Mouse (Mus musculus): ENCODE results near the gene Bri3bp. TPM values are rescaled to one million over a fixed set of nuclear protein-coding genes. Genes with fewer than 3 reads are reported as not detected.

The Bri3bp gene
- polyA plus RNA-seq, 1 experiment from 2014 or later, result 44.0 TPM

GRCm38 (mm10) chr5:125461868-125462445 lies 20.6 kb downstream of the Bri3bp start:
- H3K9ac ChIP-seq, result no peak overlapping the region
- H3K27ac ChIP-seq, result peak overlapping the region; percentile 18; the same call in 1 of the 2 replicates
- peaks cover 68% of the 10 kb centered on the region for H3K4me1 ChIP-seq
- 22% methylated on average over 10 of the region's 10 CpGs for WGBS (ENCODE audit: insufficient replicate concordance)
- H3K9me3 ChIP-seq (replicated peaks), result no peaks in the 10 kb centered on the region
- no peak for ATAC-seq
- peak overlapping the region; percentile 48 for H3K4me2 ChIP-seq
- no peaks in the 10 kb centered on the region for H3K36me3 ChIP-seq
- no peaks in the 10 kb centered on the region for H3K27me3 ChIP-seq (replicated peaks)
- H3K4me3 ChIP-seq, result peak overlapping the region; percentile 2; the same call in 1 of the 2 replicates

GRCm38 (mm10) chr5:125465192-125465591 lies 23.8 kb downstream of the Bri3bp start:
- H3K4me3 ChIP-seq, result peak overlapping the region; percentile 54
- H3K27ac ChIP-seq, result peak overlapping the region; percentile 75
- 34% methylated on average over 7 of the region's 7 CpGs for WGBS (ENCODE audit: insufficient replicate concordance)
- peak overlapping the region; percentile 59 for H3K9ac ChIP-seq
- no peaks in the 10 kb centered on the region for H3K9me3 ChIP-seq (replicated peaks)
- H3K4me1 ChIP-seq, result peaks cover 65% of the 10 kb centered on the region
- H3K4me2 ChIP-seq, result peak overlapping the region; percentile 72
- H3K36me3 ChIP-seq, result no peaks in the 10 kb centered on the region
- no peaks in the 10 kb centered on the region for H3K27me3 ChIP-seq (replicated peaks)
- no peak for ATAC-seq

GRCm38 (mm10) chr5:125465701-125466106 lies 24.3 kb downstream of the Bri3bp start:
- peak overlapping the region; percentile 54 for H3K4me3 ChIP-seq
- peak; percentile 99 for ATAC-seq
- H3K9me3 ChIP-seq (replicated peaks), result no peaks in the 10 kb centered on the region
- H3K36me3 ChIP-seq, result no peaks in the 10 kb centered on the region
- peak overlapping the region; percentile 75 for H3K27ac ChIP-seq
- H3K9ac ChIP-seq, result peak overlapping the region; percentile 65
- H3K27me3 ChIP-seq (replicated peaks), result no peaks in the 10 kb centered on the region
- under 1% methylated on average over 25 of the region's 25 CpGs for WGBS (ENCODE audit: insufficient replicate concordance)
- peaks cover 71% of the 10 kb centered on the region for H3K4me1 ChIP-seq
- H3K4me2 ChIP-seq, result peak overlapping the region; percentile 72

GRCm38 (mm10) chr5:125466483-125466882 lies 25.1 kb downstream of the Bri3bp start:
- Histone ChIP-seq H3K4me1 (peaks cover 68% of the 10 kb centered on the region), H3K27ac (peak overlapping the region; percentile 75), H3K27me3 (replicated peaks) (no peaks in the 10 kb centered on the region), H3K4me2 (peak overlapping the region; percentile 72), H3K4me3 (peak overlapping the region; percentile 54; the same call in 1 of the 2 replicates), H3K36me3 (no peaks in the 10 kb centered on the region), H3K9me3 (replicated peaks) (no peaks in the 10 kb centered on the region), H3K9ac (peak overlapping the region; percentile 65; the same call in 1 of the 2 replicates)
- WGBS (ENCODE audit: insufficient replicate concordance), result 82% methylated on average over 5 of the region's 5 CpGs
- no peak for ATAC-seq

GRCm38 (mm10) chr5:125467261-125467660 lies 25.9 kb downstream of the Bri3bp start:
- Histone ChIP-seq H3K36me3 (no peaks in the 10 kb centered on the region), H3K4me1 (peaks cover 61% of the 10 kb centered on the region), H3K27ac (peak overlapping the region; percentile 3), H3K9ac (no peak overlapping the region), H3K4me3 (no peak overlapping the region), H3K9me3 (replicated peaks) (no peaks in the 10 kb centered on the region), H3K27me3 (replicated peaks) (no peaks in the 10 kb centered on the region), H3K4me2 (no peak overlapping the region)
- ATAC-seq, result no peak
- 87% methylated on average over 14 of the region's 14 CpGs for WGBS (ENCODE audit: insufficient replicate concordance)

GRCm38 (mm10) chr5:125470713-125471112 lies 29.3 kb downstream of the Bri3bp start:
- Histone ChIP-seq H3K27ac (no peak overlapping the region), H3K4me2 (no peak overlapping the region), H3K36me3 (no peaks in the 10 kb centered on the region), H3K9me3 (replicated peaks) (no peaks in the 10 kb centered on the region), H3K27me3 (replicated peaks) (no peaks in the 10 kb centered on the region), H3K4me1 (peaks cover 47% of the 10 kb centered on the region), H3K9ac (no peak overlapping the region), H3K4me3 (no peak overlapping the region)
- 88% methylated on average over 4 of the region's 4 CpGs for WGBS (ENCODE audit: insufficient replicate concordance)
- ATAC-seq, result no peak

GRCm38 (mm10) chr5:125472796-125473475 lies 31.6 kb downstream of the Bri3bp start:
- H3K9ac ChIP-seq, result no peak overlapping the region; the same call in 1 of the 2 replicates
- peaks cover 53% of the 10 kb centered on the region for H3K4me1 ChIP-seq
- no peak overlapping the region for H3K4me2 ChIP-seq
- no peak overlapping the region for H3K4me3 ChIP-seq
- no peaks in the 10 kb centered on the region for H3K9me3 ChIP-seq (replicated peaks)
- H3K27me3 ChIP-seq (replicated peaks), result no peaks in the 10 kb centered on the region
- ATAC-seq, result no peak
- WGBS (ENCODE audit: insufficient replicate concordance), result 65% methylated on average over 9 of the region's 9 CpGs
- H3K36me3 ChIP-seq, result peaks cover under 1% of the 10 kb centered on the region; the same call in 1 of the 2 replicates
- H3K27ac ChIP-seq, result no peak overlapping the region

- H3K27me3 ChIP-seq (replicated peaks), result no peaks in the 10 kb centered on the region
- H3K4me3 ChIP-seq, result peak overlapping the region; percentile 88
- H3K9ac ChIP-seq, result peak overlapping the region; percentile 87
- H3K36me3 ChIP-seq, result peaks cover 16% of the 10 kb centered on the region; the same call in 1 of the 2 replicates
- peak overlapping the region; percentile 99 for H3K4me2 ChIP-seq
- 47% methylated on average over 12 of the region's 12 CpGs for WGBS (ENCODE audit: insufficient replicate concordance)
- ATAC-seq, result peak; percentile 25; the same call in 1 of the 2 replicates
- H3K4me1 ChIP-seq, result peaks cover 50% of the 10 kb centered on the region
- H3K9me3 ChIP-seq (replicated peaks), result no peaks in the 10 kb centered on the region
- peak overlapping the region; percentile 93 for H3K27ac ChIP-seq
Measured at GRCm38 (mm10) chr5:125475030-125475429, 33.7 kb downstream of the Bri3bp start.

GRCm38 (mm10) chr5:125475601-125476285 lies 34.4 kb downstream of the Bri3bp start, which contains the start of gene Aacs:
Gene Aacs, plus strand, starts transcription at chr5:125475814.
- ATAC-seq, result peak; percentile 90
- H3K36me3 ChIP-seq, result peaks cover 16% of the 10 kb centered on the region; the same call in 1 of the 2 replicates
- H3K27ac ChIP-seq, result peak within 1 kb of the TSS; percentile 93
- H3K4me1 ChIP-seq, result peaks cover 42% of the 10 kb centered on the region
- H3K27me3 ChIP-seq (replicated peaks), result no peaks in the 10 kb centered on the region
- H3K4me2 ChIP-seq, result peak within 1 kb of the TSS; percentile 99
- peak within 1 kb of the TSS; percentile 87 for H3K9ac ChIP-seq
- peak within 1 kb of the TSS; percentile 88 for H3K4me3 ChIP-seq
- H3K9me3 ChIP-seq (replicated peaks), result no peaks in the 10 kb centered on the region
- under 1% methylated on average over 56 of the region's 60 CpGs for WGBS (ENCODE audit: insufficient replicate concordance)

GRCm38 (mm10) chr5:125476286-125476625 lies 34.9 kb downstream of the Bri3bp start:
- peak; percentile 20 for ATAC-seq
- no peaks in the 10 kb centered on the region for H3K9me3 ChIP-seq (replicated peaks)
- H3K27me3 ChIP-seq (replicated peaks), result no peaks in the 10 kb centered on the region
- H3K27ac ChIP-seq, result peak overlapping the region; percentile 69
- H3K9ac ChIP-seq, result peak overlapping the region; percentile 87
- WGBS (ENCODE audit: insufficient replicate concordance), result 21% methylated on average over 5 of the region's 5 CpGs
- peak overlapping the region; percentile 88 for H3K4me3 ChIP-seq
- peak overlapping the region; percentile 99 for H3K4me2 ChIP-seq
- peaks cover 41% of the 10 kb centered on the region for H3K4me1 ChIP-seq
- H3K36me3 ChIP-seq, result peaks cover 21% of the 10 kb centered on the region; the same call in 1 of the 2 replicates

- peaks cover 24% of the 10 kb centered on the region; the same call in 1 of the 2 replicates for H3K36me3 ChIP-seq
- WGBS (ENCODE audit: insufficient replicate concordance), result 60% methylated on average over 7 of the region's 7 CpGs
- H3K4me1 ChIP-seq, result peaks cover 45% of the 10 kb centered on the region
- H3K27ac ChIP-seq, result peak overlapping the region; percentile 69; the same call in 1 of the 2 replicates
- peak overlapping the region; percentile 99 for H3K4me2 ChIP-seq
- no peak for ATAC-seq
- H3K4me3 ChIP-seq, result peak overlapping the region; percentile 88
- peak overlapping the region; percentile 87 for H3K9ac ChIP-seq
- no peaks in the 10 kb centered on the region for H3K27me3 ChIP-seq (replicated peaks)
- no peaks in the 10 kb centered on the region for H3K9me3 ChIP-seq (replicated peaks)
Measured at GRCm38 (mm10) chr5:125476799-125477198, 35.4 kb downstream of the Bri3bp start.

Measured in liver, embryonic 12.5 days (tissue).